Mouse (Mus musculus) limb, embryonic 10.5 days (tissue): ENCODE data around the gene Imp3. TPM values are rescaled to one million over a fixed set of nuclear protein-coding genes. Genes with fewer than 3 reads are reported as not detected.
A peak's percentile ranks its signal among the peaks of the same experiment; 100 is the strongest.
"Not testable (repeated sequence)": the region's sequence is repeated elsewhere in the genome, so short reads cannot be mapped to it uniquely, and the experiment has no call there.

Experiments used
- DNase-seq: peaks from one replicate; pipeline ENCODE4 v3.0.0-alpha.2; 2017; ENCODE audit warnings: low spot score
- H3K27ac ChIP-seq: fragments of 300-500 bp; sonication (generic); 2 replicates; pipeline ENCODE4 v1.5.1; 2016; ENCODE audit warnings: mild to moderate bottlenecking
- H3K27me3 ChIP-seq: fragments of 300-500 bp; sonication (generic); 2 replicates; pipeline ENCODE4 v1.6.1; 2016; ENCODE audit warnings: low read depth, mild to moderate bottlenecking; ENCODE audit not compliant: poor library complexity, severe bottlenecking
- H3K36me3 ChIP-seq: fragments of 300-500 bp; sonication (generic); 2 replicates; pipeline ENCODE4 v1.6.1; 2016; ENCODE audit warnings: mild to moderate bottlenecking, moderate library complexity
- H3K4me1 ChIP-seq: fragments of 300-500 bp; sonication (generic); 2 replicates; pipeline ENCODE4 v1.6.1; 2016
- H3K4me3 ChIP-seq: fragments of 300-500 bp; sonication (generic); 2 replicates; pipeline ENCODE4 v1.5.1; 2016; ENCODE audit warnings: mild to moderate bottlenecking, moderate library complexity
- H3K9me3 ChIP-seq: fragments of 300-500 bp; sonication (generic); replicated peaks from 2 replicates; pipeline ENCODE4 v1.6.1; 2016; ENCODE audit warnings: mild to moderate bottlenecking
- WGBS: fragments of 180-500 bp; shearing (Covaris S2); methylation state at CpG from one replicate; pipeline ENCODE4 v1.1.7; 2016; 5-methylcytosine and 5-hydroxymethylcytosine counted together
- polyA plus RNA-seq: library from polyadenylated mRNA; unstranded; fragments of >200 nt; fragmentation: Nextera tagmentation; extraction: Ambion mirVana; gene quantifications from 2 replicates; pipeline ENCODE4 v1.2.1, GENCODE M21; 2016

Gene Imp3
- polyA plus RNA-seq, 1 experiment from 2014 or later, result 70.5 TPM

DNA sequence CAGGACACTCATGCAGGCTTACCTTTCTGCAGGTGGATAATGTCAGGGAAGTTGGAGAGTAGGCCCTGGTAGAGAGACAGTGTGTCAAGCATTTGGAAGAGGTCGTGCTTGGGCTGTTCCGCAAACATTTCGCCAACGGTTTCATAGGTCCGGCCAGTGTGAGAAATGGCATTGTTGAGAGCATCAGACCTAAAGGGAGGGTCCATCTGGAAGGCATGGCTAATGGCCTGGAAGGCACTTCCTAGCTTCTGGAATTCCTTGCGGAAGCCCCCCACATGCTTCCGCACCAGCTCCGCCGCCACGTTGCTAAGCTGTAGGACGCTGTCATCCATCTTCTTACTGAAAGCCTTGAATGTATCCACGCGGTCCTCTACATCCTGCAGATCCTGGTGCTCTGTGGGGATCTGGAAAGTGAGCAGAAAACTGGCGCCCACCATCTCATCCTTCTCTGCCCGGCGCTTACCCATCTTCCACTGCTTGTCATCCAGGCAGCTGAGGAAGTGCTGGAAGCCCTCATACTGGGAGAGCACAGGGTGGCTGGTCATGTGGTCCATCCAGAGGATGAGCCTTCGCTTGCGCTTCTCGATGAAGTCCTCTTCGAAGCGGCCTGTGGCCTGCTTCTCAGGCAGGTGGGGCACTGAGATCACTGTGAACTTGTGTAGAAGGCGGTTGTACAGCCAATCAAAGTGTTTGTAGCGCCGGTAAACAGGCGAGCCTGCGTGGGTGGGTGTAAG, 11.8 kb upstream of the Imp3 start:
- no peaks in the 10 kb centered on the region for H3K27me3 ChIP-seq
- whole genome bisulfite sequencing, result 88% methylated on average over 26 of the region's 26 CpGs
- peak overlapping the region; percentile 10; the same call in 1 of the 2 replicates for H3K27ac ChIP-seq
- H3K9me3 ChIP-seq, result no peaks in the 10 kb centered on the region
- peaks cover 56% of the 10 kb centered on the region for H3K4me1 ChIP-seq
- peaks cover 58% of the 10 kb centered on the region for H3K36me3 ChIP-seq
- DNase-seq, result no peak
- H3K4me3 ChIP-seq, result peak overlapping the region; percentile 76

DNA sequence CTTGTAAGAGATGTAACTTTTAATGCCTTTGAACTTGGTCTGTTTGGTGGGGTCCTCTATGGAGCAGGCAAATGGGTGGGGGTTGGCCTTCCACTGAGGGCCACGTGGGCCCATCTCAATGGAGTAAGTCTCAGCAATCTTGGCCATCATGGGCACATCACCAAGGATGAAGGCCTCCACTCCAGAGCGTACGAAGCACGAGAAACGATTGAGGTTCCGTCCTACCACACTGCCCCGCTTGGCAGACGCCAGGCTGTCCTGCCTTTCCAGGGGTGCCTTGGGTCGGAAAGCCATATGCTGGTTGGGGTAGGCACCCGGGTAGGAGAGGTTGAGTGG, 11.3 kb upstream of the Imp3 start:
- Histone ChIP-seq H3K9me3 (no peaks in the 10 kb centered on the region), H3K4me1 (peaks cover 56% of the 10 kb centered on the region), H3K4me3 (peak overlapping the region; percentile 76), H3K27me3 (no peaks in the 10 kb centered on the region), H3K27ac (no peak overlapping the region; the same call in 1 of the 2 replicates), H3K36me3 (peaks cover 54% of the 10 kb centered on the region)
- WGBS, result 93% methylated on average over 10 of the region's 10 CpGs
- DNase-seq, result no peak

- WGBS, result 92% methylated on average over 10 of the region's 10 CpGs
- H3K36me3 ChIP-seq, result peaks cover 50% of the 10 kb centered on the region
- no peak for DNase-seq
- peak overlapping the region; percentile 76 for H3K4me3 ChIP-seq
- no peaks in the 10 kb centered on the region for H3K27me3 ChIP-seq
- H3K27ac ChIP-seq, result no peak overlapping the region; the same call in 1 of the 2 replicates
- peaks cover 56% of the 10 kb centered on the region for H3K4me1 ChIP-seq
- H3K9me3 ChIP-seq, result no peaks in the 10 kb centered on the region
Measured at GRCm38 (mm10) chr9:56926387-56926786, 10.9 kb upstream of the Imp3 start.

GRCm38 (mm10) chr9:56927191-56928012, 9.9 kb upstream of the Imp3 start:
- peak overlapping the region; percentile 76 for H3K4me3 ChIP-seq
- peak; percentile 74 for DNase-seq
- no peaks in the 10 kb centered on the region for H3K27me3 ChIP-seq
- peaks cover 40% of the 10 kb centered on the region for H3K36me3 ChIP-seq
- under 1% methylated on average over 35 of the region's 35 CpGs for WGBS
- H3K4me1 ChIP-seq, result peaks cover 56% of the 10 kb centered on the region
- H3K27ac ChIP-seq, result peak overlapping the region; percentile 96
- H3K9me3 ChIP-seq, result no peaks in the 10 kb centered on the region

- peaks cover 50% of the 10 kb centered on the region for H3K4me1 ChIP-seq
- DNase-seq, result peak; percentile 94
- no peaks in the 10 kb centered on the region for H3K27me3 ChIP-seq
- under 1% methylated on average over 50 of the region's 50 CpGs for WGBS
- peak within 1 kb of the TSS; percentile 96 for H3K27ac ChIP-seq
- H3K4me3 ChIP-seq, result peak within 1 kb of the TSS; percentile 76
- peaks cover 31% of the 10 kb centered on the region for H3K36me3 ChIP-seq
- H3K9me3 ChIP-seq, result no peaks in the 10 kb centered on the region
Measured at GRCm38 (mm10) chr9:56928041-56928811, 9.0 kb upstream of the Imp3 start, which contains the start of gene Snx33. Gene Snx33 (minus strand): TSS chr9:56928371.

GRCm38 (mm10) chr9:56929496-56929895, 7.8 kb upstream of the Imp3 start:
- H3K4me3 ChIP-seq, result no peak overlapping the region
- DNase-seq, result no peak
- peaks cover 19% of the 10 kb centered on the region for H3K36me3 ChIP-seq
- no peaks in the 10 kb centered on the region for H3K9me3 ChIP-seq
- no peaks in the 10 kb centered on the region for H3K27me3 ChIP-seq
- peaks cover 38% of the 10 kb centered on the region for H3K4me1 ChIP-seq
- no peak overlapping the region for H3K27ac ChIP-seq
- WGBS, result 58% methylated on average over 4 of the region's 4 CpGs

DNA sequence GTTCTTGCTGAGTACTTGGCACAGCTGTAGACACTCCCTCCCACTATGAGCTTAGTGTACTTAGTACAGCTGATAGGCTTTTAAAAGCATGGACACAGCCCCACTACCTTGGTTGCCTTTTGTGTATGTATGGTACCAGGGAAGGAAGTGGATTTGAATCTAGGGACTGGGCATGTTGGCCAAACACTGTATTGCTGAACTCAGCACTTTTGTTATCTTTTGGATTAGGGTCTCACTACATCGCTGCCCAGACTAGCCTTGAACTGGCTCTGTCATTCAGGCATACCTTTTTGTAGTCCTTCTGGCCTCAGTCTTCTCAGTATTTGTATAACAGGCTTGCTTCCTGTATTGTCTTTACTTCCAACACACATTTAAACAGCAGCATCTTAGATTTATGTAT, 6.7 kb upstream of the Imp3 start:
- Histone ChIP-seq H3K36me3 (peaks cover 9% of the 10 kb centered on the region), H3K27me3 (no peaks in the 10 kb centered on the region), H3K9me3 (no peaks in the 10 kb centered on the region), H3K27ac (no peak overlapping the region), H3K4me3 (no peak overlapping the region), H3K4me1 (peaks cover 27% of the 10 kb centered on the region)
- no peak for DNase-seq
- WGBS, result 85% methylated on average over 1 of the region's 1 CpGs

DNA sequence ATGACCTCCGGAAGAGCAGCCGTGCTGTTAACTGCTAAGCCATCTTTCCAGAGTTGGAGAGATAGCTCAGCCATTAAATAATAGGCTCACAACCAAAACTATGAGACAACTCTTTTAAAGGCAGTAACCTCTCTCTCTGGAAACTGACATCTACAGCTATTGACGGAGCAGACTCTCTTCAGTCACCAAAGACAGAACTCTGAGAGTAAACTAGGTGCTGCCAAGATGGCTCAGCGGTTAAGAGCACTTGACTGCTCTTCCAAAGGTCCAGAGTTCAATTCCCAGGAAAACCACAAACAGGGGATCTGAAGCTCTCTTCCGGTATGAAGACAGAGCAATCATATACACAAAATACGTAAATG, 433 bp upstream of the Imp3 start:
- Histone ChIP-seq H3K27me3 (no peaks in the 10 kb centered on the region), H3K4me1 (peaks cover 18% of the 10 kb centered on the region; the same call in 1 of the 2 replicates), H3K9me3 (no peaks in the 10 kb centered on the region), H3K36me3 (peaks cover 5% of the 10 kb centered on the region; the same call in 1 of the 2 replicates), H3K27ac (no peak overlapping the region), H3K4me3 (peak overlapping the region; percentile 83)
- WGBS, result 23% methylated on average over 6 of the region's 6 CpGs
- no peak for DNase-seq

GRCm38 (mm10) chr9:56938374-56938773, 1.1 kb downstream of the Imp3 start:
- no peak for DNase-seq
- H3K27ac ChIP-seq, result peak overlapping the region; percentile 87; the same call in 1 of the 2 replicates

GRCm38 (mm10) chr9:56947481-56947880, 10.2 kb downstream of the Imp3 start:
- DNase-seq, result peak; percentile 42
- WGBS, result 33% methylated on average over 3 of the region's 3 CpGs
- not testable (repeated sequence) for H3K9me3 ChIP-seq, H3K4me3 ChIP-seq, H3K36me3 ChIP-seq, H3K27ac ChIP-seq, H3K27me3 ChIP-seq
- H3K4me1 ChIP-seq, result peaks cover 13% of the 10 kb centered on the region

More at GRCm38 (mm10) chr9:56938374-56938773, 1.1 kb downstream of the Imp3 start:
- H3K4me3 ChIP-seq, result peak overlapping the region; percentile 83
- H3K9me3 ChIP-seq, result no peaks in the 10 kb centered on the region
- H3K36me3 ChIP-seq, result peaks cover 11% of the 10 kb centered on the region; the same call in 1 of the 2 replicates
- H3K4me1 ChIP-seq, result peaks cover 18% of the 10 kb centered on the region; the same call in 1 of the 2 replicates
- H3K27me3 ChIP-seq, result no peaks in the 10 kb centered on the region
- under 1% methylated on average over 7 of the region's 7 CpGs for WGBS

- not testable (repeated sequence) for H3K36me3 ChIP-seq, H3K27me3 ChIP-seq, H3K4me3 ChIP-seq, H3K27ac ChIP-seq, H3K9me3 ChIP-seq, DNase-seq
- H3K4me1 ChIP-seq, result peaks cover 13% of the 10 kb centered on the region
- 40% methylated on average over 5 of the region's 5 CpGs for WGBS
Measured at GRCm38 (mm10) chr9:56948699-56949098, 11.4 kb downstream of the Imp3 start.

GRCm38 (mm10) chr9:56949767-56950166, 12.5 kb downstream of the Imp3 start:
- Histone ChIP-seq H3K27me3 (no peaks in the 10 kb centered on the region), H3K9me3 (no peaks in the 10 kb centered on the region), H3K4me1 (peaks cover 13% of the 10 kb centered on the region), H3K36me3 (no peaks in the 10 kb centered on the region), H3K4me3 (peak overlapping the region; percentile 57), H3K27ac (peak overlapping the region; percentile 87)
- WGBS, result 19% methylated on average over 13 of the region's 13 CpGs
- DNase-seq, result peak; percentile 44
